Mouse (Mus musculus) lung, postnatal 0 days (tissue): Measurements from ENCODE around the gene Cdh13. TPM values are rescaled to one million over a fixed set of nuclear protein-coding genes. Genes with fewer than 3 reads are reported as not detected.

ENCODE experiments used
- ATAC-seq: fragments of 200-750 bp; cut with Nextera tagmentation; 2 replicates; pipeline ENCODE4 v1.8.0; 2017; ENCODE audit warnings: moderate library complexity
- DNase-seq: peaks from one replicate; pipeline ENCODE4 v3.0.0-alpha.2; 2016; ENCODE audit warnings: low spot score
- H3K27ac ChIP-seq: fragments of 300-500 bp; sonication (generic); 2 replicates; pipeline ENCODE4 v1.5.1; 2014; ENCODE audit warnings: antibody characterized with exemption, mild to moderate bottlenecking, low read length, mixed read lengths
- H3K27me3 ChIP-seq: fragments of 300-500 bp; sonication (generic); replicated peaks from 2 replicates; pipeline ENCODE4 v1.6.1; 2014; ENCODE audit warnings: low read length, mixed read lengths; ENCODE audit not compliant: insufficient read depth
- H3K36me3 ChIP-seq: fragments of 300-500 bp; sonication (generic); 2 replicates; pipeline ENCODE4 v1.6.1; 2014; ENCODE audit warnings: low read length, mixed read lengths; ENCODE audit not compliant: insufficient read depth
- H3K4me1 ChIP-seq: fragments of 300-500 bp; sonication (generic); 2 replicates; pipeline ENCODE4 v1.6.1; 2014; ENCODE audit warnings: antibody characterized with exemption, low read depth, low read length, mixed read lengths; ENCODE audit not compliant: insufficient read depth
- H3K4me2 ChIP-seq: fragments of 300-500 bp; sonication (generic); replicated peaks from 2 replicates; pipeline ENCODE4 v1.6.1; 2014; ENCODE audit warnings: low read depth, mild to moderate bottlenecking, low read length, moderate library complexity, mixed read lengths
- H3K4me3 ChIP-seq: fragments of 300-500 bp; sonication (generic); 2 replicates; pipeline ENCODE4 v1.5.1; 2014; ENCODE audit warnings: low read depth, low read length
- H3K9ac ChIP-seq: fragments of 300-500 bp; sonication (generic); replicated peaks from 2 replicates; pipeline ENCODE4 v1.6.1; 2014; ENCODE audit warnings: low read depth, mild to moderate bottlenecking
- H3K9me3 ChIP-seq: fragments of 300-500 bp; sonication (generic); 2 replicates; pipeline ENCODE4 v1.6.1; 2016; ENCODE audit warnings: low read length, mixed read lengths
- CTCF ChIP-seq: IDR thresholded peaks from 2 replicates; pipeline ENCODE4 v1.5.1; 2016; ENCODE audit warnings: antibody characterized with exemption, mild to moderate bottlenecking
- EP300 ChIP-seq: IDR thresholded peaks from 2 replicates; pipeline ENCODE4 v1.6.1; 2016; ENCODE audit warnings: antibody characterized with exemption, mild to moderate bottlenecking, control low read depth
- WGBS: fragments of 180-500 bp; shearing (Covaris S2); extraction: QIAGEN DNeasy Blood & Tissue Kit; methylation state at CpG from one replicate; pipeline ENCODE4 v1.1.7; 2014; 5-methylcytosine and 5-hydroxymethylcytosine counted together
- polyA plus RNA-seq: library from polyadenylated mRNA; unstranded; fragments of >200 nt; fragmentation: Nextera tagmentation; extraction: Ambion mirVana; gene quantifications from 2 replicates; pipeline ENCODE4 v1.2.1, GENCODE M21; 2015

Gene Cdh13
- polyA plus RNA-seq, 1 experiment from 2014 or later: 8.6 TPM

DNA sequence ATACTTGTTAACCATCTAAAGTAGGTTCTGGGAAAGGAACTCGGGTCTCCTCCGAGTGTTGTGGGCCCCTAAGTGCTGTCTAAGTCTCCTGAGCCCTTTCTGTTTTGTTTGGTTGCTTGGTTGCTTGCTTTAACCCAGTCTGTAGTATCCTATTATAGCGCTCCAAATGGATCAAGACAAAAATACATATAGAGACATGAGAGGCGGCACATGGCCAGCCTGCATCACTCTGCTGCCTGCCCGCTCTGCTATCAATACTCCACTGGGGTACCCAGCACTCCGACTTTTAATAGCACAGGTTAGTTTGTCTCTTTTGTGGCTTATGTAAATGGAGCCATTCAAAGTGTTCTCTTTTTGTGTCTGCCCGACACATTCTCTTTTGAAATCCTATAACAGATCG is 285.8 kb downstream of the Cdh13 start:
- no peak for ATAC-seq
- 78% methylated on average over 8 of the region's 8 CpGs for WGBS

DNA sequence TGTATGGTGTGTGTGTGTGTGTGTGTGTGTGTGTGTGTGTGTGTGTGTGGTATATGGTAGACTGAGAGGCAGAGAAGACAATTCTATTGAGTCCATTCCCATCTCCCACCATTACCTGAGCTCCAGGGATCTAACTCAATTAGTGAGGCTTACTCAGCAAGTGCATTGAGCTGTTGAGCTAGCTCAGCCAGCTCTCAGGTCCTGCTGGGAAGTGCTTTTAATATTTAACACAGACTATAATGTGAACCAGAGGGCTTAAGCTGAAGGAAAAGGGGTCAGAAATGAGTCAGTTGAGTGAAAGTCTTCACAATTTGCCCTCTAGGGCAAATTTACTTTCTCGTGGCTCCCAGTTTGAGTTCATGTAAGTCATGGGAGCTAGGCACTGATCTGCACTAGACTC is 297.7 kb downstream of the Cdh13 start:
- TF ChIP-seq EP300: no peak
- TF ChIP-seq CTCF: no peak
- Histone ChIP-seq H3K4me1 (no peaks in the 10 kb centered on the region), H3K27me3 (no peaks in the 10 kb centered on the region), H3K9ac (no peak overlapping the region), H3K36me3 (no peaks in the 10 kb centered on the region), H3K4me2 (no peak overlapping the region), H3K27ac (no peak overlapping the region), H3K4me3 (no peak overlapping the region), H3K9me3 (no peaks in the 10 kb centered on the region)
- no peak for ATAC-seq
- no peak for DNase-seq
- WGBS: 68% methylated on average over 1 of the region's 1 CpGs

More for the DNA sequence above, 285.8 kb downstream of the Cdh13 start:
- Histone ChIP-seq H3K4me3 (no peak overlapping the region), H3K4me2 (no peak overlapping the region), H3K9me3 (no peaks in the 10 kb centered on the region), H3K27ac (no peak overlapping the region), H3K36me3 (no peaks in the 10 kb centered on the region), H3K4me1 (no peaks in the 10 kb centered on the region), H3K9ac (no peak overlapping the region), H3K27me3 (no peaks in the 10 kb centered on the region)
- TF ChIP-seq EP300: no peak
- no peak for TF ChIP-seq CTCF
- no peak for DNase-seq

DNA sequence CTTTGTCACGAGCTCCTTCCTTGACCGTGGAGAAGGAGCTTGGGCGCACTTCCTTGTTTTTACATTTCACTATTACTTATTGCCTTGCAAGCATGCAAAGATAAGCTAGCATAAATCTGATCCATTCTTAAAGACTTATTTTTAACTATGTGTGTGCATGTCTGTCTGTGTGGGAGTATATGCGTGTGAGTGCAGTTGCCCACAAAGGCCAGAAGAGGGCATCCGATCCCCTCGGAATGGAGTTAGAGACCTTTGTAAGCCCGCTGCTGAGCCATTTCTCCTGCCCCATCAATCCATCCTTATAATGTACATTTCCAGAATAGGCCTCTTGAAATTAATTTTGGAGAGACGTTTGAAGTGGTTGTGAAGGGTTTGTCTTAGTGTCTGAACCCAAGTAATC is 298.7 kb downstream of the Cdh13 start:
- no peak for TF ChIP-seq CTCF
- TF ChIP-seq EP300: no peak
- Histone ChIP-seq H3K4me3 (no peak overlapping the region), H3K27ac (no peak overlapping the region), H3K36me3 (no peaks in the 10 kb centered on the region), H3K4me1 (no peaks in the 10 kb centered on the region), H3K27me3 (no peaks in the 10 kb centered on the region), H3K9me3 (no peaks in the 10 kb centered on the region), H3K9ac (no peak overlapping the region), H3K4me2 (no peak overlapping the region)
- DNase-seq (no peak), ATAC-seq (no peak)
- 93% methylated on average over 8 of the region's 8 CpGs for WGBS

DNA sequence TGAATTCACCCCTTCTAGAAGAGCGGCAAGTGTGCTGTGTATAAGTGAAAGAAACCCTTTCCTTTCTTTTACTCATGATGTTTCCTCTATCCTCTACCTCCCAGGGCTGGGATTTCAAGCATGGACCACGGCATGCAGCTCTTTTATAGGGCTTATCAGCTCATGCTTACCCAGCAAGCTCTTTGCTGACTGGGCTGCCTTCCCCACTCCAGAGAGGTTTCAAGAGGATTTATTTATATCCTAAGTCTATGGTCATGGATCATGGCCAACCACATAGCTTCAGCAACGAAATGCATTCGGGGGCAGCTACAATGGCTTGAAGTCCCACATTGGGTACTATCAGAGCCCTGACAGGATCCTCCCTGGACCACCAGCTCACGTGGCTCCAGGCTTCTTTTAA is 304.4 kb downstream of the Cdh13 start:
- no peak for TF ChIP-seq EP300
- TF ChIP-seq CTCF: no peak
- Histone ChIP-seq H3K4me2 (no peak overlapping the region), H3K27me3 (no peaks in the 10 kb centered on the region), H3K9ac (no peak overlapping the region), H3K36me3 (no peaks in the 10 kb centered on the region), H3K9me3 (no peaks in the 10 kb centered on the region), H3K4me3 (no peak overlapping the region), H3K4me1 (no peaks in the 10 kb centered on the region), H3K27ac (no peak overlapping the region)
- no peak for ATAC-seq
- 73% methylated on average over 5 of the region's 5 CpGs for WGBS
- no peak for DNase-seq

DNA sequence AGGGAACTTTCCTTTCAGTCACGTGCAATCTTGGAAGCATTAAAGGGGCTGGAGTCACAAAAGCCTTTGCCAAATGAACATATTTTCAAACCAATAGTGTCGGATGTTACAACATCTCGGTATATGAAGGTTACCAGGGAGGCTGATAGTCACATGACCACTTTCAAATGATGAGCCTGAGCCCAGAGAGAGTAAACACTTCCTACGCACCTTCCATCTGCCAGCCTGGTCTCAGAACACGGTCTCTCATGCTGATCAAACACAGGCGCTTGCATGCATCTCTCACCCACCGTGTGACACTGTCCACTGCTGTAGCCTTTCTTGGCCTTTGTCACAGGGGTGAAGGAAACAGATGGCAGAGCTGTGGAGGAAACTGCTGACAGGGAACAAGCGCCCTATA is 313.3 kb downstream of the Cdh13 start:
- DNase-seq: no peak
- no peak overlapping the region for H3K27ac ChIP-seq
- H3K4me3 ChIP-seq: no peak overlapping the region
- H3K36me3 ChIP-seq: no peaks in the 10 kb centered on the region
- no peak overlapping the region for H3K4me2 ChIP-seq
- WGBS: 60% methylated on average over 8 of the region's 8 CpGs
- H3K9ac ChIP-seq: no peak overlapping the region
- no peak for ATAC-seq
- H3K4me1 ChIP-seq: no peaks in the 10 kb centered on the region
- H3K27me3 ChIP-seq: no peaks in the 10 kb centered on the region
- TF ChIP-seq CTCF (no peak), EP300 (no peak)
- H3K9me3 ChIP-seq: no peaks in the 10 kb centered on the region

- no peaks in the 10 kb centered on the region for H3K9me3 ChIP-seq
- H3K9ac ChIP-seq: no peak overlapping the region
- WGBS: 73% methylated on average over 8 of the region's 8 CpGs
- H3K4me2 ChIP-seq: no peak overlapping the region
- DNase-seq (no peak), ATAC-seq (no peak)
- no peaks in the 10 kb centered on the region for H3K27me3 ChIP-seq
- H3K36me3 ChIP-seq: no peaks in the 10 kb centered on the region
- no peaks in the 10 kb centered on the region for H3K4me1 ChIP-seq
- TF ChIP-seq EP300: no peak
- TF ChIP-seq CTCF: no peak
- no peak overlapping the region for H3K4me3 ChIP-seq
- no peak overlapping the region for H3K27ac ChIP-seq
These were observed 317.8 kb downstream of the Cdh13 start for GRCm38 (mm10) chr8:118601376-118601775.

- no peaks in the 10 kb centered on the region for H3K27me3 ChIP-seq
- no peak overlapping the region for H3K9ac ChIP-seq
- TF ChIP-seq EP300 (no peak), CTCF (no peak)
- H3K9me3 ChIP-seq: no peaks in the 10 kb centered on the region
- H3K4me2 ChIP-seq: no peak overlapping the region
- H3K36me3 ChIP-seq: no peaks in the 10 kb centered on the region
- 70% methylated on average over 8 of the region's 8 CpGs for WGBS
- no peak overlapping the region for H3K4me3 ChIP-seq
- H3K27ac ChIP-seq: no peak overlapping the region
- no peak for ATAC-seq
- no peak for DNase-seq
- no peaks in the 10 kb centered on the region for H3K4me1 ChIP-seq
These were observed 318.5 kb downstream of the Cdh13 start for GRCm38 (mm10) chr8:118602074-118602473.
